Mouse (Mus musculus) limb, embryonic 10.5 days (tissue): ENCODE measurements around the gene Drg2. TPM values are rescaled to one million over a fixed set of nuclear protein-coding genes. Genes with fewer than 3 reads are reported as not detected.

Source experiments
- DNase-seq: peaks from one replicate; pipeline ENCODE4 v3.0.0-alpha.2; 2017; ENCODE audit warnings: low spot score
- H3K27ac ChIP-seq: fragments of 300-500 bp; sonication (generic); 2 replicates; pipeline ENCODE4 v1.5.1; 2016; ENCODE audit warnings: mild to moderate bottlenecking
- H3K27me3 ChIP-seq: fragments of 300-500 bp; sonication (generic); 2 replicates; pipeline ENCODE4 v1.6.1; 2016; ENCODE audit warnings: low read depth, mild to moderate bottlenecking; ENCODE audit not compliant: poor library complexity, severe bottlenecking
- H3K36me3 ChIP-seq: fragments of 300-500 bp; sonication (generic); 2 replicates; pipeline ENCODE4 v1.6.1; 2016; ENCODE audit warnings: mild to moderate bottlenecking, moderate library complexity
- H3K4me1 ChIP-seq: fragments of 300-500 bp; sonication (generic); 2 replicates; pipeline ENCODE4 v1.6.1; 2016
- H3K4me3 ChIP-seq: fragments of 300-500 bp; sonication (generic); 2 replicates; pipeline ENCODE4 v1.5.1; 2016; ENCODE audit warnings: mild to moderate bottlenecking, moderate library complexity
- H3K9me3 ChIP-seq: fragments of 300-500 bp; sonication (generic); replicated peaks from 2 replicates; pipeline ENCODE4 v1.6.1; 2016; ENCODE audit warnings: mild to moderate bottlenecking
- WGBS: fragments of 180-500 bp; shearing (Covaris S2); methylation state at CpG from one replicate; pipeline ENCODE4 v1.1.7; 2016; 5-methylcytosine and 5-hydroxymethylcytosine counted together
- polyA plus RNA-seq: library from polyadenylated mRNA; unstranded; fragments of >200 nt; fragmentation: Nextera tagmentation; extraction: Ambion mirVana; gene quantifications from 2 replicates; pipeline ENCODE4 v1.2.1, GENCODE M21; 2016

Gene Drg2
- 151 and 153 TPM in 2 replicates for polyA plus RNA-seq

DNA sequence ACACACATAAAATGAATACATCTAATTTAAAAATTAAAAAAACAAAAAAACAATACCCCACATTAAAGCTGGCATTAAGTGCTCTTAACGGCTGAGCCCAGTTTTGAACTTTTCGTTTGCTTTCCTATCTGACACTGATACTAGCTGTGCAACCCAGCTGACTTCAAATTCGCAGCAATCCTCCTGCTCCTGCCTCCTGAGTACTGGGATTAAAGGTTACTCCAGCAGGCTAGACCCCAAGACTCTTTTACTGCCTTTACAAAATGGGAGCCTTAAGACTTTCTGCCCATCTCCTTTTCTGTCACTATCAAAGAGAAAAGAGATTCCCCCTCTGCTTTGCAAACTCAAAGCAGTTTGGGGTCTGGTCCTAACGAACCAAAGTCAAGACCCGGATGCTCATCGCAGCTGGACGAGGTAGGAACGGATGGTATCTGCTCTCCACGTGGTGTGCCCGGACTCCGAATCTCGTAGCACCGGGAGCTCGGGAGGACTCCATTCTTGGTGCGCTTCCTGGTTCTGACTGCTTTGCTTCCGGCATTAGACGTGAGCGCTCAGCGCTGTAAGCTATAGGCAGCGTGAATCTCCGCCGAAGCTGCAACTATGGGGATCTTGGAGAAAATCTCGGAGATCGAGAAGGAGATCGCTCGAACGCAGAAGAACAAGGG, at the start of gene Drg2:
Gene Drg2 (plus strand): TSS at position 512 of the 665 bp plus-strand sequence.
- peak within 1 kb of the TSS; percentile 83 for H3K27ac ChIP-seq
- WGBS: 5% methylated on average over 27 of the region's 27 CpGs
- 0 out of 2 replicates have a peak, but pooled peaks cover 7% of the 10 kb centered on the region for H3K27me3 ChIP-seq
- no peaks in the 10 kb centered on the region for H3K9me3 ChIP-seq
- DNase-seq: peak; percentile 95
- H3K36me3 ChIP-seq: peaks cover 35% of the 10 kb centered on the region
- H3K4me3 ChIP-seq: peak within 1 kb of the TSS; percentile 88
- peaks cover 12% of the 10 kb centered on the region for H3K4me1 ChIP-seq

DNA sequence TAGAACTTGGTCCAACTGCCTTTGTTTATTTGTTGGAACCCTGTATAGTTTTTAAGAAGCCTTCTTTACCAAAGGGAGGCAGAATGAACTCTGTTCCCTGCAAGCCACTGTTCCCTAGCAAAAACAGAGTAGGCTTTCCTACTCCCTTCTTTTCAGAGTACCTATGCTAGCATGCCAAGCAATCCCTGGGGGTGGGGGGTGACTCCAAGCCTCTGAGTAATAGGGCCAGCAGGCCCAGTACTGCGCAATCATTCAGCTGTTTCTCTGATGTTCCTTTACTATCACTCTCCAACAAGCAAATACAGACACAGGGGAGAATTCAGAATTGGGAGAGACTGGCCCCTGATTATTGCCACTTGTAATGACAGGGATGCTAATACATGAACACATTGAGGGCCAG, 47.8 kb upstream of the Drg2 start:
- no peaks in the 10 kb centered on the region for H3K4me1 ChIP-seq
- H3K27me3 ChIP-seq: no peaks in the 10 kb centered on the region
- H3K36me3 ChIP-seq: peaks cover 81% of the 10 kb centered on the region
- H3K4me3 ChIP-seq: no peak overlapping the region
- DNase-seq: no peak
- no peaks in the 10 kb centered on the region for H3K9me3 ChIP-seq
- 97% methylated on average over 1 of the region's 1 CpGs for WGBS
- no peak overlapping the region for H3K27ac ChIP-seq

DNA sequence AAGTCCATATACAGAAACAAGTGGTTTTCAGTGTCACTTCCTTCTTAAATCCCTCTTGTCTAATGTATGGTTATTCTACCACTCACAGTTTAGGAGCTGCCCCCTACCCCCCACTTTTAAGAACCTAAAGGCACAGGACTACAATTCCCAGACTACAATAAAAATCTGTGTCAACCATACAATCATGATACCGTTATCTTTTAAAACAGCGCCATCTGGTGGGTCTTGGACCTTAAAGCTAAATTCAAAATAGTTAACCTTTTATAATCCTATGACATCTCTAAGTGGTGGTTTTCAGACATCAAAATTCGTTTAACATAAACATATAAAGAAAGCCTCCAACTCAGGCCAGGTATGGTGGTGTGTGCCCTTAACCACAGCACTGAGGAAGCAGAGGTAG, 42.2 kb upstream of the Drg2 start:
- 21% methylated on average over 3 of the region's 3 CpGs for WGBS
- Histone ChIP-seq H3K4me3 (no peak overlapping the region), H3K27ac (no peak overlapping the region), H3K4me1 (peaks cover 19% of the 10 kb centered on the region), H3K36me3 (peaks cover 28% of the 10 kb centered on the region), H3K27me3 (no peaks in the 10 kb centered on the region), H3K9me3 (no peaks in the 10 kb centered on the region)
- DNase-seq: peak; percentile 48

DNA sequence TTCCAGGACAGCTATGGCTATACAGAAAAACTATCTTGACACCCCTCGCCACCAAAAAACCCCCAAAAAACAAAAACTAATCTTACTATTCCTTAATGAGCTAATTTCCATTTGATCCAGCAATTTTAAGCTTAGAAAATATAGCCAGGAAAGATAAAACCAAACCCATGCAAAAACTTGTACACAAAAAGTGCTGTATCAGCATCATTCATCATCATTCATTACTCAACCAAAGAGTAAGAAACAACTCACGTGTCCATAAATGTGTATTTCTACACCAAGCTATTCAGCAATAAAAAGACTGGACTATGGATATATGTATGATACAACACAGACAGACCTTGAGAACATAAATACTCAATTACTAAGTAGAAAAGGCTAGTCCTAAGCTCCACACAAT, 41.5 kb upstream of the Drg2 start:
- DNase-seq: no peak
- no peak overlapping the region for H3K27ac ChIP-seq
- H3K4me3 ChIP-seq: no peak overlapping the region
- 94% methylated on average over 2 of the region's 2 CpGs for WGBS
- H3K9me3 ChIP-seq: no peaks in the 10 kb centered on the region
- H3K4me1 ChIP-seq: peaks cover 20% of the 10 kb centered on the region
- H3K36me3 ChIP-seq: peaks cover 21% of the 10 kb centered on the region
- H3K27me3 ChIP-seq: no peaks in the 10 kb centered on the region

DNA sequence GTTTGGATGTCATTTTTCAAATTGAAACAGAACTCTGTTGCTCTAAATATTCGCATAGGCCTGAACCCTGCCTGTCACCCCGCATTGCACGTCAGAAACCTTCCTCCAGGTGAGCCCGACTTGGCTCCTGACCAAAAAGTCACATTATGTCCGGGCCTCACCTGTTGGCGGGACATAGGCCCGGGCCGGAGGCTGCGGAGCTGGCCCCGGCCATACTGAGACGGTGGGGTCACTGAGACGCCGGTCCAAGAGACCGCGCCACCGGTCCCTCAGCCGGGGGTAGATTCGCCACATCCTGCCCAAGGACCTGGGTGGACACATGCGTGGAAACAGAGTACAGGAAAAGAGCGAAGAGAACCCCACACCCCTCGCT, 37.8 kb upstream of the Drg2 start:
- no peak for DNase-seq
- Histone ChIP-seq H3K36me3 (no peaks in the 10 kb centered on the region), H3K4me3 (peak overlapping the region; percentile 98), H3K4me1 (peaks cover 31% of the 10 kb centered on the region), H3K27me3 (no peaks in the 10 kb centered on the region), H3K9me3 (no peaks in the 10 kb centered on the region), H3K27ac (peak overlapping the region; percentile 96)
- WGBS: under 1% methylated on average over 21 of the region's 21 CpGs

DNA sequence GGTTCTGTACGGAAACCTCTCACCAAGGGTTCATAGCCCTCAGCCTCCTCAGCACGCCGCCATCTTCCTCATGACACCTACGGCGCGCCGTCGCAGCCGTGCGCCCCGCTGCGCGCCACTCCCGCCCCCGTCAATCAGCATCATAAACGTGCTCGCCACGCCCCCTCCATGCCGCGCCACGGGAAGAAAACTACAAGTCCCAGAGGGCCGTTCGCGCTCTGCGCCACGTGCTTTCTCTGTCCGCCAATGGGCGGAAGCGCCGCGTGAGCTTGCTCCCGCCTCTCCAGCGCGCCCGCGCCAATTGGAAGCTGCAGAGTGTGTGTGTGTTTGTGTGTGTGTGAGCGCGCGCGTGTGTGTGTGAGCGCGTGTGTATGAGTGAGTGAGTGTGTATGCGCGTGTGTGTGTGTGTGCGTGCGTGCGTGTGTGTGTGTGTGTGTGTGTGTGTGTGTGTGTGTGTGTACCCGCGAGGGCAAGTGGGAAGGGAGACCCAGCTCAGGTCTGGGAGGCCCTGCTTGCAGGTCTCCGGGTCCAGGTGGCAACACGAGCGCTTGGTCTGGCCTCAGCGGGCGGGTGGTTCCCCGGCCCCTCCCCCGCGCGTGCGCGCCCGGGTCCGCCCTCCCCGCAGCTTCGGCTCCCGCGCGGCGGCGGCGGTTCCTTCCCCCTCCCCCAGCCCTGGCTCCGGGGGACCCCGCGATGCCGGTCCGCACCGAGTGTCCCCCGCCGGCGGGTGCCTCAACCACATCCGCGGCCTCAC, 37.3 kb upstream of the Drg2 start, which contains the start of gene Gid4:
Gene Gid4 (plus strand): TSS at position 183 of the 754 bp plus-strand sequence.
- WGBS: 1% methylated on average over 62 of the region's 81 CpGs
- peak; percentile 99 for DNase-seq
- Histone ChIP-seq H3K9me3 (no peaks in the 10 kb centered on the region), H3K36me3 (no peaks in the 10 kb centered on the region), H3K27me3 (no peaks in the 10 kb centered on the region), H3K4me3 (peak within 1 kb of the TSS; percentile 98), H3K27ac (peak within 1 kb of the TSS; percentile 96), H3K4me1 (peaks cover 31% of the 10 kb centered on the region)

DNA sequence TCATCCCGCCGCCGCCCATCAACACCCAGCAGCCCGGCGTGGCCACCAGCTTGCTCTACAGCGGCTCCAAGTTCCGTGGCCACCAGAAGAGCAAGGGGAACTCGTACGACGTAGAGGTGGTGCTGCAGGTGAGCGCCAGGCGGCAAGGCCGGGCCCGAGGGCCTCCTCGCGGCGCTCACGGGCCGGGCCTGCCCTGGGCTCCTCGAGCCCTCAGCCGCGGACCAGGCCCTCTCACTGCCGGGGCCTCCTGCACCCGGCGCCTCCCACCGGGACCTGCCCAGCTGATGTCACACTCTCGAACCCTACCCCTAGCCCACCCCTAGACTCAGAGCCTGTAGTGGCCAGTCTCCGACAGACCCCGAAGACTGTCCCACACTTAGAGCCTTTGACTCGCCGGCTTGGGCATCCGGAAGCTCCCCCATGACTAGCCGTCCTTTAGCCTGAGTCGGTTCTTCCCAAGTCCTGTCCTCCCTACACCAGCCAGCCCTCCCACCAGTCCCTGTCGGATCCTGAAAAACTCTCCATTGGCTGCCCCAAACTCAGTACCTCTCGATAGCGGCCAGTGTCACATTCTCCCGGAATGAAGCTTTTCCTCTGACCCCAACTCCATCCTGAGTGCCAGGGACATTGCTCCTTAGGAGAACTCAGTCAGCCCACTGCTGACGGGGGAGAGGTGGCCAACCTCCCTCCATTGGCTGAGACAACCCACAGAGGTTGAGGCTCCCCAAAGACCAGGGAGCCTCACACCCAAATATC, 36.5 kb upstream of the Drg2 start, which contains the start of gene Atpaf2:
Gene Atpaf2 (minus strand): TSS at position 741 of the 756 bp plus-strand sequence.
- peak; percentile 63 for DNase-seq
- Histone ChIP-seq H3K27ac (peak within 1 kb of the TSS; percentile 96), H3K4me3 (peak within 1 kb of the TSS; percentile 98), H3K27me3 (no peaks in the 10 kb centered on the region), H3K4me1 (peaks cover 31% of the 10 kb centered on the region), H3K36me3 (no peaks in the 10 kb centered on the region), H3K9me3 (no peaks in the 10 kb centered on the region)
- 1% methylated on average over 39 of the region's 39 CpGs for WGBS

DNA sequence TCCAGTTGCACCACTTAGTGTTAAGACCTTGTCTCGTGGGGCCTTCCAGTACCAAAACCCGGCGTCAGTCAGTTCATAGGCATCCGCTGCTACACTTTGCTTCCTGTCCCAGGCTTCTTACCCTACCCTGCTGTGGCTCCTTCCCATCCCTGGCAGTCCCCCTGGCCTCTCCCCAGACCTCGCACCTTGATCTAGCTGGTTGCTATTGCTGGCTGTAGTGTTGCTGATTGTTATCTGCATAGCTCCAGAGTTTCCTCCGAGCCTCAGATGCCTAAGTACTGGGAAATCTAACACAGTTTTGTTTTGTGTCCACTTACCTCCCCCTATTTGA, 36.0 kb upstream of the Drg2 start:
- Histone ChIP-seq H3K4me1 (peaks cover 31% of the 10 kb centered on the region), H3K9me3 (no peaks in the 10 kb centered on the region), H3K27ac (peak overlapping the region; percentile 96; the same call in 1 of the 2 replicates), H3K4me3 (peak overlapping the region; percentile 98), H3K36me3 (no peaks in the 10 kb centered on the region), H3K27me3 (no peaks in the 10 kb centered on the region)
- whole genome bisulfite sequencing: 14% methylated on average over 6 of the region's 6 CpGs
- DNase-seq: no peak

DNA sequence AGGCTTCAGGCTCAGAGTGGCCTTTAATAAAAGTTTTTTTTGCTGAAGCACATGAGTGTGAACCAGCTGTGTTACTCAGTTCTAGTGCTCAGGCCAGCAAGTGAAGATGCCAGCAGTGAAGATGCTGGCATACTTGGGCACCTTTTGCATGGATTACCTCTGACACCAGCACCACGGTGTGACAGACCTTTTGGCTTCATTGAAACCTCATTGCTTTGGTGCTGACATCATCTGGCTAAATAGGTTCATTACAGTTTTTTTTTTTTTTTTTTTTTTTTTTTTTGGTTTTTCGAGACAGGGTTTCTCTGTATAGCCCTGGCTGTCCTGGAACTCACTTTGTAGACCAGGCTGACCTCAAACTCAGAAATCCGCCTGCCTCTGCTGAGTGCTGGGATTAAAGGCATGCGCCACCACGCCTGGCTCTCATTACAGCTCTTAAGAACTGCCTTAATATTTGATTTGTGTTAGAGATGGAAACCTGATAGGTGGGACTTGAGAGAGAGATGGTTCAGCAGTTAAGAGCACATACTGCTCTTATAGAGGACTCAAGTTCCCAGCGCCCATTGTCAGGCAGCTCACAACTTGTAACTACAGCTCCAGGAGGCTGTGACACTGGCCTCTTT, 32.2 kb upstream of the Drg2 start:
- Histone ChIP-seq H3K36me3 (peaks cover 18% of the 10 kb centered on the region), H3K27ac (no peak overlapping the region), H3K9me3 (no peaks in the 10 kb centered on the region), H3K4me3 (no peak overlapping the region), H3K27me3 (no peaks in the 10 kb centered on the region), H3K4me1 (peaks cover 12% of the 10 kb centered on the region)
- DNase-seq: no peak
- 64% methylated on average over 6 of the region's 6 CpGs for WGBS

DNA sequence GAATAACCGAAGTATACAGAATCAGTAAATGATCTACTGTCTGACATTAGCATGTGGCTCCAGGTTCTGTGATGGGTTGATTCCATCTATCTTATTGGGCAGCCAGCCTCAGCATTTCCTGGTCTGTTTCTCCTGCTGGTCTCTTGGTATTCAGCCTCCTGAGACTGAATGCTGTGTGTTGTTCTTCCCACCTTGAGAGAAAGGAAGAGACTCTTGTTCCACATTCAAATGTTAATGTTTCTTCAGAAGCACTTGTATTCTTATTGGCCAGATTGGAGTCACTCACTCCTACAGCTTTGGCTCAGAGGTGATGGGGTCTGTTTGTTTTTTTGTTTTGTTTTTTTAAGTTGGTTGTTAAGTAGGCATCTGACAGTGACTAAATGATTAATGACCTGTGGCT, 31.4 kb upstream of the Drg2 start:
- Histone ChIP-seq H3K9me3 (no peaks in the 10 kb centered on the region), H3K36me3 (peaks cover 27% of the 10 kb centered on the region)
- WGBS: 77% methylated on average over 1 of the region's 1 CpGs

DNA sequence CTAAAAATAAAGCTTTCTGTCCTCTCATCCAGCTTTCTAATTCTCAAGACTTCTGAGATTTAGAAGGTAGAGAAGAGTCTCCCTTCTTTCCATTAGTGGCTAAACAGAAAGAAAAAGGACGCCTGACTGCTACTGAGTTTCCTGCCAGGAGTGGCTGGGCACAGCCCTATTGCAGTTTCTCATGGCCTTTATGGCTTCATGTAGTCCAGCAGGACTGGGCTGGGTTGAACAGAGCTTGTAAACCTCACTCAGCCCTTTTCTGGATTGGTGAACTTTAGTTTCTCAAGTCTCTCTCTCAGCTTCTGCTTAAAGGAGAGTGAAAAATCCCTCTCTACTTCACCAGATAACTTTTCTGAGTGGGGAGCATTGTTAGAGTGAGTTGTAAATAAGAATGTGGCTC, 28.0 kb upstream of the Drg2 start:
- no peaks in the 10 kb centered on the region for H3K4me1 ChIP-seq
- H3K27me3 ChIP-seq: no peaks in the 10 kb centered on the region
- 88% methylated on average over 1 of the region's 1 CpGs for WGBS
- peaks cover 56% of the 10 kb centered on the region for H3K36me3 ChIP-seq
- no peaks in the 10 kb centered on the region for H3K9me3 ChIP-seq
- no peak overlapping the region for H3K4me3 ChIP-seq
- H3K27ac ChIP-seq: no peak overlapping the region
- no peak for DNase-seq

More for the DNA sequence above, 31.4 kb upstream of the Drg2 start:
- Histone ChIP-seq H3K4me1 (peaks cover 11% of the 10 kb centered on the region), H3K4me3 (no peak overlapping the region), H3K27ac (no peak overlapping the region), H3K27me3 (no peaks in the 10 kb centered on the region)
- no peak for DNase-seq

DNA sequence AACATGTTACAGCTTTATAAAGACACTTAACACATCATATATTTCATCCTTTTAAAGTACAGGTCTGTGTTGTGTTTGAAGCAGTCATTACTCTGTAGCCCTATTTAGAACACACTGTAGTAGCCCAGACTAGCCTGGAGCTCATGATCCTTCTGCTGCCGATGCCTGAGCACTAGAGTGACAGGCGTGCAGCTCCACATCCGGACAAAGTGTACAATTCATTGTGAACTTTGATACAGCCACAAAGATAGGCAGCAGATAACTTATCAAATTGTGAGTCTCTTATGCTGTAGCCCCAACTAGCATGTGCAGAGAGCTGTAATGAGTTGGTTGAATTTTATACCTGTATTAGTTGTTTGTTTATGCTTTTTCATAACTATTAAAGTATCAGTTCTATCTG, 26.8 kb upstream of the Drg2 start:
- peaks cover 67% of the 10 kb centered on the region for H3K36me3 ChIP-seq
- no peak overlapping the region for H3K4me3 ChIP-seq
- H3K27me3 ChIP-seq: no peaks in the 10 kb centered on the region
- DNase-seq: no peak
- 97% methylated on average over 3 of the region's 3 CpGs for WGBS
- no peaks in the 10 kb centered on the region for H3K4me1 ChIP-seq
- H3K9me3 ChIP-seq: no peaks in the 10 kb centered on the region
- no peak overlapping the region for H3K27ac ChIP-seq
